Mouse (Mus musculus) small intestine, adult 2 months (tissue): ENCODE data around the gene Reps2.

Experiments used
- CTCF ChIP-seq: fragments of 200-500 bp; IDR thresholded peaks from 2 replicates; pipeline ENCODE4 v1.5.1; 2012; ENCODE audit warnings: low read depth, mild to moderate bottlenecking, control low read depth, inconsistent platforms, low read length, moderate library complexity, mixed read lengths; ENCODE audit not compliant: insufficient replicate concordance, insufficient read length; ENCODE audit errors: extremely low read depth
- POLR2A ChIP-seq: fragments of 200-500 bp; IDR thresholded peaks from 2 replicates; pipeline ENCODE4 v1.6.1; 2012; ENCODE audit warnings: low read depth, mild to moderate bottlenecking, control low read depth, inconsistent platforms, low read length, moderate library complexity

- TF ChIP-seq POLR2A (no peak), CTCF (no peak)
Observed at GRCm38 (mm10) chrX:162619705-162620104, 23.7 kb downstream of the Reps2 start.
